Mouse (Mus musculus) heart, embryonic 11.5 days (tissue): Measurements from ENCODE around the gene Plekhg5. TPM values are rescaled to one million over a fixed set of nuclear protein-coding genes. Genes with fewer than 3 reads are reported as not detected.
A peak's percentile ranks its signal among the peaks of the same experiment; 100 is the strongest.

ENCODE experiments used
- ATAC-seq: fragments of 200-750 bp; cut with Nextera tagmentation; replicated peaks from 2 replicates; pipeline ENCODE4 v1.8.0; 2017; ENCODE audit warnings: moderate library complexity; ENCODE audit not compliant: insufficient number of reproducible peaks, low FRiP score, low TSS enrichment
- H3K27ac ChIP-seq: fragments of 300-500 bp; sonication (generic); 2 replicates; pipeline ENCODE4 v1.5.1; 2014; ENCODE audit warnings: mild to moderate bottlenecking, low read depth, low read length
- H3K27me3 ChIP-seq: fragments of 300-500 bp; sonication (generic); 2 replicates; pipeline ENCODE4 v1.6.1; 2014; ENCODE audit warnings: mild to moderate bottlenecking, low read length, mixed read lengths; ENCODE audit not compliant: control insufficient read depth, insufficient read depth
- H3K36me3 ChIP-seq: fragments of 300-500 bp; sonication (generic); 2 replicates; pipeline ENCODE4 v1.6.1; 2014; ENCODE audit warnings: mild to moderate bottlenecking, low read length, moderate library complexity, mixed read lengths; ENCODE audit not compliant: control insufficient read depth, insufficient read depth
- H3K4me1 ChIP-seq: fragments of 300-500 bp; sonication (generic); 2 replicates; pipeline ENCODE4 v1.6.1; 2014; ENCODE audit warnings: low read length; ENCODE audit not compliant: control insufficient read depth, insufficient read depth
- H3K4me2 ChIP-seq: fragments of 300-500 bp; sonication (generic); 2 replicates; pipeline ENCODE4 v1.6.1; 2014; ENCODE audit warnings: mild to moderate bottlenecking, moderate library complexity
- H3K4me3 ChIP-seq: fragments of 300-500 bp; sonication (generic); 2 replicates; pipeline ENCODE4 v1.5.1; 2014; ENCODE audit warnings: low read depth, low read length
- H3K9ac ChIP-seq: fragments of 300-500 bp; sonication (generic); 2 replicates; pipeline ENCODE4 v1.6.1; 2014; ENCODE audit warnings: mild to moderate bottlenecking, low read depth, low read length, moderate library complexity
- H3K9me3 ChIP-seq: fragments of 300-500 bp; sonication (generic); replicated peaks from 2 replicates; pipeline ENCODE4 v1.6.1; 2016; ENCODE audit warnings: low read length; ENCODE audit not compliant: control insufficient read depth
- WGBS: fragments of 180-500 bp; shearing (Covaris S2); extraction: QIAGEN DNeasy Blood & Tissue Kit; methylation state at CpG from one replicate; pipeline ENCODE4 v1.1.7; 2014; ENCODE audit not compliant: insufficient replicate concordance; 5-methylcytosine and 5-hydroxymethylcytosine counted together
- polyA plus RNA-seq: library from polyadenylated mRNA; unstranded; fragments of >200 nt; fragmentation: Nextera tagmentation; extraction: Ambion mirVana; gene quantifications from 2 replicates; pipeline ENCODE4 v1.2.1, GENCODE M21; 2014

Gene Plekhg5
- 6.6 and 7.0 TPM in 2 replicates for polyA plus RNA-seq

- no peak within 1 kb of the TSS for H3K27ac ChIP-seq
- H3K36me3 ChIP-seq, result no peaks in the 10 kb centered on the region
- no peak for ATAC-seq
- no peak within 1 kb of the TSS for H3K4me3 ChIP-seq
- H3K9ac ChIP-seq, result no peak within 1 kb of the TSS
- WGBS, result 62% methylated on average over 10 of the region's 10 CpGs
- H3K4me2 ChIP-seq, result no peak within 1 kb of the TSS
- no peaks in the 10 kb centered on the region for H3K9me3 ChIP-seq
- no peaks in the 10 kb centered on the region for H3K27me3 ChIP-seq
- peaks cover 8% of the 10 kb centered on the region for H3K4me1 ChIP-seq
These were observed at the start of gene Plekhg5 for GRCm38 (mm10) chr4:152072121-152072601. TSS of gene Plekhg5 (plus strand) at chr4:152072498.

- Histone ChIP-seq H3K4me1 (peaks cover 25% of the 10 kb centered on the region), H3K9ac (peak overlapping the region; percentile 7; the same call in 1 of the 2 replicates), H3K36me3 (peaks cover 22% of the 10 kb centered on the region), H3K4me3 (no peak overlapping the region), H3K27ac (no peak overlapping the region), H3K9me3 (no peaks in the 10 kb centered on the region), H3K4me2 (no peak overlapping the region), H3K27me3 (no peaks in the 10 kb centered on the region)
- no peak for ATAC-seq
- 81% methylated on average over 8 of the region's 8 CpGs for WGBS
These were observed 49.8 kb upstream of the Plekhg5 start for GRCm38 (mm10) chr4:152022506-152022905.

- Histone ChIP-seq H3K36me3 (peaks cover 22% of the 10 kb centered on the region), H3K4me2 (no peak overlapping the region)
These were observed 47.8 kb upstream of the Plekhg5 start for GRCm38 (mm10) chr4:152024525-152024924.

GRCm38 (mm10) chr4:152026751-152027508, 45.4 kb upstream of the Plekhg5 start:
- H3K9ac ChIP-seq, result peak overlapping the region; percentile 77
- peak; percentile 60 for ATAC-seq
- 0 out of 2 replicates have a peak overlapping the region, but pooled peaks have one; percentile 46 for H3K27ac ChIP-seq
- H3K4me1 ChIP-seq, result peaks cover 32% of the 10 kb centered on the region
- WGBS, result 3% methylated on average over 32 of the region's 41 CpGs
- H3K4me3 ChIP-seq, result peak overlapping the region; percentile 71
- peak overlapping the region; percentile 94 for H3K4me2 ChIP-seq
- H3K27me3 ChIP-seq, result peaks cover 3% of the 10 kb centered on the region
- H3K36me3 ChIP-seq, result peaks cover 3% of the 10 kb centered on the region
- H3K9me3 ChIP-seq, result no peaks in the 10 kb centered on the region

More at GRCm38 (mm10) chr4:152024525-152024924, 47.8 kb upstream of the Plekhg5 start:
- Histone ChIP-seq H3K27ac (no peak overlapping the region), H3K27me3 (no peaks in the 10 kb centered on the region), H3K9me3 (no peaks in the 10 kb centered on the region), H3K9ac (no peak overlapping the region), H3K4me1 (peaks cover 32% of the 10 kb centered on the region), H3K4me3 (no peak overlapping the region)
- WGBS, result 87% methylated on average over 11 of the region's 11 CpGs
- no peak for ATAC-seq

GRCm38 (mm10) chr4:152027524-152027923, 44.8 kb upstream of the Plekhg5 start, which contains the start of gene Zbtb48:
TSS of gene Zbtb48 (minus strand) at chr4:152027671.
- under 1% methylated on average over 35 of the region's 35 CpGs for WGBS
- peak within 1 kb of the TSS; percentile 77 for H3K9ac ChIP-seq
- peak within 1 kb of the TSS; percentile 94 for H3K4me2 ChIP-seq
- no peaks in the 10 kb centered on the region for H3K9me3 ChIP-seq
- peaks cover 34% of the 10 kb centered on the region for H3K4me1 ChIP-seq
- H3K27ac ChIP-seq, result 0 out of 2 replicates have a peak within 1 kb of the TSS, but pooled peaks have one; percentile 46
- peak within 1 kb of the TSS; percentile 71 for H3K4me3 ChIP-seq
- no peaks in the 10 kb centered on the region; the same call in 1 of the 2 replicates for H3K36me3 ChIP-seq
- peaks cover 9% of the 10 kb centered on the region for H3K27me3 ChIP-seq
- ATAC-seq, result peak; percentile 96

- no peak overlapping the region for H3K9ac ChIP-seq
These were observed 43.8 kb upstream of the Plekhg5 start for GRCm38 (mm10) chr4:152028456-152028855.

GRCm38 (mm10) chr4:152029087-152029486, 43.2 kb upstream of the Plekhg5 start:
- WGBS, result 33% methylated on average over 5 of the region's 5 CpGs
- H3K4me2 ChIP-seq, result no peak overlapping the region
- H3K9ac ChIP-seq, result no peak overlapping the region
- H3K36me3 ChIP-seq, result no peaks in the 10 kb centered on the region
- H3K9me3 ChIP-seq, result no peaks in the 10 kb centered on the region
- ATAC-seq, result no peak
- H3K27ac ChIP-seq, result no peak overlapping the region
- H3K27me3 ChIP-seq, result peaks cover 12% of the 10 kb centered on the region
- H3K4me3 ChIP-seq, result no peak overlapping the region
- H3K4me1 ChIP-seq, result peaks cover 35% of the 10 kb centered on the region

More at GRCm38 (mm10) chr4:152028456-152028855, 43.8 kb upstream of the Plekhg5 start:
- H3K36me3 ChIP-seq, result no peaks in the 10 kb centered on the region; the same call in 1 of the 2 replicates
- H3K9me3 ChIP-seq, result no peaks in the 10 kb centered on the region
- H3K4me2 ChIP-seq, result peak overlapping the region; percentile 94
- H3K4me3 ChIP-seq, result peak overlapping the region; percentile 71; the same call in 1 of the 2 replicates
- ATAC-seq, result no peak
- H3K4me1 ChIP-seq, result peaks cover 35% of the 10 kb centered on the region
- no peak overlapping the region for H3K27ac ChIP-seq
- WGBS, result 57% methylated on average over 15 of the region's 15 CpGs
- H3K27me3 ChIP-seq, result peaks cover 12% of the 10 kb centered on the region

- ATAC-seq, result no peak
- Histone ChIP-seq H3K4me1 (peaks cover 29% of the 10 kb centered on the region), H3K27me3 (peaks cover 12% of the 10 kb centered on the region), H3K9ac (no peak overlapping the region), H3K9me3 (no peaks in the 10 kb centered on the region), H3K27ac (no peak overlapping the region), H3K4me3 (no peak overlapping the region), H3K4me2 (no peak overlapping the region), H3K36me3 (no peaks in the 10 kb centered on the region)
- WGBS, result 76% methylated on average over 4 of the region's 4 CpGs
These were observed 42.3 kb upstream of the Plekhg5 start for GRCm38 (mm10) chr4:152029997-152030396.
